Mouse (Mus musculus): Measurements from ENCODE around the gene Fstl4.
A peak's percentile ranks its signal among the peaks of the same experiment; 100 is the strongest.

Fstl4 gene

DNA sequence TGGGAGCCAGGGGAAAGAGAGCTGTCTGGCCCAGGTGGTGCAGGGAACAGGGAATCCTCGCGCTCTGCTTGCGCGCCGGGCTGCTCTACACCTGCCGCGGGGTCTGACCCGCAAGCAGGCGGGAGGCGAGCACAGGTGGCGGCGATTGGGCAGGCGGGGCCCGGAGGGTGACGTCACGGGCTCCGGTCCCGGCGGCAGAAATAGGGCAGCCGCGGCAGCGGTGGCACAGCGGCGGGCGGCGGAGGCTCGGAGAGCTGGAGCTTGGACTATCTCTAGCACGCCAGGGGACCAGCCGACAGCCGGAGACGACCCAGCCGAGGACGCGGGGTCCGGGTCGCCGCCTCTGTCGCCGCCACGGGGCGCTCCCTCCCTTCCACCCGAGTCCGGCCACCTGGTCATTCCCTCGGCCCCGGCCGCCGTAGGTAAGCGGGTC is at the start of gene Fstl4:
Gene Fstl4 (plus strand): TSS at position 174 of the 433 bp plus-strand sequence.
- DNase-seq (ENCODE audit: low spot score), result peak; percentile 43

DNA sequence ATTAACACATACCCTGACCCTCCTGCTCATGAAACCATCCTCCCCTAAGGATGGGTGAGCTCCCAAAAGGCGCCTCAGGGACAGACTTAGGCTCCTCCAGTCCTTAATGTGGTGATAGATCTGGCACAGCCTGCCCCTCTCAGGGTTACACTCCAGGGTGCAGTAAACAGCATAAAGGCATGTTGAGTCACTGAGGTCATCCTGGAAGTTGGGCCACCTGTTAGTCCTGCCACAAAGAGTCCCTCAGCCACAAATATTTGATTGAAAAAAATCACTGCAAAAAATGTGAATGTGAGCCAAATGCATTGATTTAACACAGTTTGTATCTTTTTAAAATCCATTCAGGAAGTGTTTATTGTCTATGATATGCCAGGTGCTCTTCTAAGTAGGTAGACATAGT is 45.9 kb upstream of the Fstl4 start:
- DNase-seq (ENCODE audit: low spot score), result no peak

DNA sequence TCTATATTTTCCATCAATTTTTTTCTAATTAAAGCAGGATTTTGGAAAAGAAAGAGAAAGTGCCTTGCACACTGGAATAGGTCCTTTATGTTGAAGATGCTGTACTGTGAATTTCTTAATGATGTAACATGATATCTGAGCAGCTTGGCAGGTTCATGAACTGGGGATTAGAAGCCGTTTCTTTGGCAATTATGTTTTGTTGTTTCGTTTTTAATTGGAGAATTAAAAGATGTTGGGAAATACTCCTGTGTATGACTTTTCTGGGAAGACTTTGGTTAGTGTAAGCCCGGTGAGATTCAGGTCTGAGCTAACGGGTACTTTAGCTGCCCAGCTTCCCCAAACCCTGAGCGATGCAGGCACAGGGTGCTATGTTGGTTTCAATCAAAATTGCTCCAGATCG is 43.3 kb upstream of the Fstl4 start:
- DNase-seq (ENCODE audit: low spot score), result no peak

DNA sequence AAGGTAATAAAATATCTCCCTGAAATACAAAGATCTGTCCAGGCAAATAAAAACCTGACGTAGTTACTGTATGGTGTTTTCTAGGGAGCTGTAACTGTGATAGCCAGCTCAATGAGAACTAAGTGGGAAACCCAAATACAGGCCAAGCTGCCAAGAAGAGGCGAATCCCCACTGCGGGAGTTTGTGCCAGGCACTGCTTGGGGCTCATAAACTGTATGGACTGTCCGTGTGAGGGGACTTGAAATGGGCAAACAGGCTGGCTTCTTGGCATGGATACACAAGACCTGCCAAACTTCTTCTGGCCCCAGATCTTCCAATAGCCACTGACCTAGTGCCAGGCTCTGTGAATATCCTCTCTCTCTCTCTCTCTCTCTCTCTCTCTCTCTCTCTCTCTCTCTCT is 41.7 kb upstream of the Fstl4 start:
- no peak for DNase-seq (ENCODE audit: low spot score)

DNA sequence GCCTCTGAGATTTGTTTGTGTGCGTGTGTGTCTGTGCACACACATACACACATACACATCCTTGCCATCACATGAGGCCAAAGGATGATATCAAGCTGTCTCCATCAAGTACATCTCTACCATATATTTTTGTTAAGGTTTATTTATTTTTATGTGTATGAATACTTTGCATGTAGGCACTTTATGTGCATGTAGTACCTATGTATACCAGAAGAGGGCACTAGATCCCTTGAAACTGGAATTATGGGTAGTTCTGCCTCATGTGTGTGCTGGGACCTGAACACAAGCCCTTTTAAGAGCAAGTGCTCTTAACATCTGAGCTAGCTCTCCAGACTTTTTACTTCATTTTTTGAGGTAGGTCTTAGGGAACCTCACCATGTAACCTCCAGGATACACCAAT is 38.4 kb upstream of the Fstl4 start:
- DNase-seq (ENCODE audit: low spot score), result no peak

DNA sequence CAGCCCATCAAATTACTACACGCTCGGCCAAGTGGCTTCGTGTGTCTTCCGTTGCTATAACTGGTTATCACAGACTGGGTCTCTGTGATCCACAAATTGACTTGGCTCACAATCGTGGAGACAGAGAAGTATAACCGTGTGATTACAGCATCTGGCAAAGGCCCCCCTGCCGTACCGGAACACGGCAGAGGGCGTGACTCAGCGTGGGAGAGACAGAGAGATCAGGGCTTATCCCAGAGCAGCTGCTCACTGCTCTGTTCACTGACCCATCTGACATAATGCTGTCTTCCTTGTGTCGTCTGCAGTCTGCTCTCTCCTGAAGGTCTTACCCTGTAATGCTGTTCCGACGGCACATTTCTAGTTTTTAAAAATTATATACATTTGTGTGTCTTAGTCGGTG is 36.0 kb upstream of the Fstl4 start:
- DNase-seq (ENCODE audit: low spot score), result no peak

DNA sequence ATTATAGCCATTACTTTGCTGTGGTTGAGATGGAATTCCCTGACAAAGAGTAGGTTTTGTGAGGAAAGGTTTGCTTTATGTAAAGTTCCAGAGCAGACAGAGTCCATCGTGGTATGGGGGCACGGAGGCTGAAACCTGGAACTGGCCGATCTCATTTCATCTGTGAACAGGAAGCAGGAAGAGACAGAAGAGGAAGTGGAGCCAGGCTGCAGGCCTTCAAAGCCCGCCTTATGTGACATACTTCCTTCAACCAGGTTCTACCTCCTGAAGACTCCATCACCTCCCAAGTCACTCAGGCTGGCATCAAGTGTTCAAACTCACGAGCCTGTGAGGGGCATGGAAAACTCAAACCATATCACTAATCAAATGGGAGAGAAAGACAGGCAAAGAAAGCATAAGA is 34.5 kb upstream of the Fstl4 start:
- DNase-seq (ENCODE audit: low spot score), result no peak

DNA sequence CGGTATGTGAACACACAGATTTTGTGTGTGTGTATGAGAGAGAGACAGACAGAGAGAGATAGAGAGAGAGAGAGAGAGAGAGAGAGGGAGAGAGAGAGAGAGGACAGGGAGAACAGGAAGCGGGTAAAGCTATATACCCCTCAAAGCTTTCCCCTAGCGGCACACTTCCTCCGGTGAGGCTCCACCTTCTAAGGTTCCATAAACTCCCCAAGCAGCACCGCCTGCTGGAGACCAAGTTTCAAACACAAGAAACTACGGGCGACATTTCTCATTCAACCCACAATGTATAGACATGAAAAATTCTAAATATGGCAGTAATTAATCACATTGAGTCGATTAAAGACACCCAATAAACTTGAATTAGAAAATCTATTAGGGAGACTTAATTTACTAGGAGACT is 32.5 kb upstream of the Fstl4 start:
- DNase-seq (ENCODE audit: low spot score), result no peak

DNA sequence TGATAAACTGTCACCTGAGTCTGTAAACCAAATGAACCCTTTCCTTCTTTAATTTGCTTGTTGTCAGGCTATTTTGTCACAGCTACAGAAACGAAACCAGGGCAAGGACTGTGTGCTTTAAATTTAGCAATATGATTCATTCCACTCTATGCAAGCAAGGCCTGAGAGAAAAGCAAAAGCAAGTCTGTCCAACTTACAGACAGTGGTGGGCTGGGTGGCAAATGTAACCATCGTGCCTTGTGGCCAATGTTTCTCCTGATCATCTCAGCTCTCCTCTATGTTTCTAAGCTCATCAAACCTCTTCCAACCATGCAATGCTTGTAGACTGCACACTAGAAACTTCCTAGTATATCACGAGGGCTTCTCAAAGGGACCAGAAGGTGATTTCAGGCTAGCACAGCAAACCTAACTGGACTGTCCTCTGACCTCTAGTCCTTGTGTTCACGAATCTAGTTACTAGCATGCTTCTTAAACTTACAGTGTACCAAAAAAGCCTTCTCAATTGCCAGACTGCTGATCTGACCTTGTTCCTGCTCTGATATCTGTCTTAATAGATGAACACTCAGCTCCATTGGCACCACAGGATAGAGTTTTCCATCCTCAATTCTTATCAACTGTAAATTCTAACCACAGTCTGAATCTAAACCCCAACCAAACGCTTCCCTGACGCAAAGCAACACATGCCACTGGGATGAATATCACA is 29.8 kb upstream of the Fstl4 start:
- DNase-seq (ENCODE audit: low spot score), result no peak

DNA sequence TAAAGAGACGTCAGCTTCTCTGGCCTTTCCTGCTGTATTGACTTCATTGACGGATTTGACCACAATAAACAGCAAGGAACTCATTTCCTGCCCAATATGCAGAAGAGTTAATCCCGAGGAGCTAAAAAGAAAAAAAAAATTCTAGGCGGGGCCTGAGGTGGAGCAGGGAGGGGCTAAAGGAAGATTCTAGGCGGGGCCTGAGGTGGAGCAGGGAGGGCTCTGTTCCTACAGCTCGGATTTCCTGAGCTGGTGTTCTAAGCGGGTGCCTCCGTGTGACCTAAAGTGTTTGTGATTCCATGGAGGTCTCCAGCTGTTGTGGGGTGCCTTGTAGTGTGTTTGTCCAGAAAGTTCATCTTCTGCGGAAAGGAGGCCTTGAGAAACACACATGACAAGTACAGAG is 25.2 kb upstream of the Fstl4 start:
- no peak for DNase-seq (ENCODE audit: low spot score)

DNA sequence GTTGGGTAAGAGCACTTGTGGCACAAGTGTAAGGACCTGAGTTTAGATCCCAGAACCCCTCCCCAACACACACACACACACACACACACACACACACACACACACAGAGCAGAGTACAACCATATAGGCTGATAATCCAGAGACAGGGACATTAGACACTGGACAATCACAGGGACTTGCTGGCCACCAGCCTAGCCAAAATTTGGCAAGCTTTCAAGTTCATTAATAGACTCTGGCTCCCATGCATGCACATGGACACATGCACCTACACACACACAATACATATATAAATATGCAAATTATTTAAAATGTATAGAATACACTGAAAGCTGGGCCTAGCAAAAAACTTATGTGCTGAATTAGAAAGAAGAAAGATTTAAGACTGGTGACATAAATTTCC is 24.0 kb upstream of the Fstl4 start:
- DNase-seq (ENCODE audit: low spot score), result no peak

DNA sequence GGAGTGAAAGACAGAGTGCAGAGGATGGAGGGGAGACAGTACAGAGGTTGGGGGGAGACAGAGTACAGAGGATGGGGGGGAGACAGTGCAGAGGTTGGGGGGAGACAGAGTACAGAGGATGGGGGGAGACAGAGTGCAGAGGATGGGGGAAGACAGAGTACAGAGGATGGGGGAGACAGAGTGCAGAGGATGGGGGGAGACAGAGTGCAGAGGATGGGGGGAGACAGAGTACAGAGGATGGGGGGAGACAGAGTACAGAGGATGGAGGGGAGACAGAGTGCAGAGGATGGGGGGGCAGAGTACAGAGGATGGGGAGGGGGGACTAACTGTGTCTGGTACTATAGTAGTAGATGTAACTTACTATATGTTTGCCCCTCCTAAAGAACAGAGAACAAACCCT is 20.5 kb upstream of the Fstl4 start:
- no peak for DNase-seq (ENCODE audit: low spot score)

DNA sequence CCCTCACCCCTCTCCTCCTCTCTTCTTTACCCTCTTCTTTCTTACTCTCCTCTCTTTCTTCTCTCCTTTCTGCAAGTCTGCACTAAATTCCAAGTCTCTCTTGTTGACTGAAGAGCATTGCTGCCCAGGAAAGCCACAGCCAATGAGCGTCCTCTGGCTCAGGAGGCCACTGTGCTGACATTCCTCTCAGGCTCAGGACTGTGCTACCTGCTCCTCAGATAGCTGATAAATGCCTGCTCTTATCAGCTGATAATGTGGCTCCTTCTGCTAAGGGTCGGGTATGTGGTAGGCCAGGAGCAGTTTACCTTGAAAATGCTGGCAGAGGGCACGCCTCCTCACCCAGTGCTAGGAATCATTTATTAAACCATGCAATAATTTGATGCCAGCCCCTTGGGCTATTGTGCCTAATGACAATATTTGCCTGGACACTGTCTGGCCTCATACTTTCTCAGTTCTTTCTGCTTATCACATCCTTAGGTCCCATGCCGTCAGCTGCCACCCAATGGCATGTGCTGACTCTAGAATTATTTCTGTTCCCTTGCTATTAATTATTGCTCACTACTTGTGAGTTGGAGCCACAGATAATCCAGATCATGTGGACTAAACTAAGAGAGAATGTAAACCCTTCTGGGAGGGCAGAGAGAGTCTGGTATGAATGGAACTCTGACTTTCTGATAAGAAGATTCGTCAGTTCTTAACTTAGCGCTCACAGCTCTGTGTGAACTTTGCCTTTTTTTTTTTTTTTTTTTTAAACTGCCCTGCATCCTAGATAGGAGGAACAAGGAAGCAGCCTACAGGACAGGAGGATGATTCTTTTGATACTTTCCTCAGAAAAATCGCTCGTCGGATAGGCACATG is 19.6 kb upstream of the Fstl4 start:
- peak; percentile 5 for DNase-seq (ENCODE audit: low spot score)

DNA sequence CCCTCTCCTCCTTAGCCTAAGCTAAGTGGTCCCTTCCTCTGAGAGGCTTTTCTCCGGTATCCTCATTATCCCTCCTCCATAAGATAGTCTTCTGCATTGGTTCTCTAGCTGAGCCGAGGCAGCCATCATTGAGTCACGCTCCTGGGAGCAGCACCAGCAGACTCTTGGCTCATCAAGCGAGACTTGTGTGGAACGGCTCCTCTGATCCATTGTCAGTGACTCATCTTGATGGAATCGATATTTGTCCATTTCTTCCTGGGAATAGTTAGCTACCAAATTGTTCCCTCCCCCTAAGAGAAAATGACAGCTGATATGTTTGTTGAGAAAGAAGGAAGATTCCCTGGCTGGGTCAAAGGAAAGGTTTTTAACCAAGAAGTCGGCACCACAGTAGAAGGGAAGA is 17.2 kb upstream of the Fstl4 start:
- no peak for DNase-seq (ENCODE audit: low spot score)

DNA sequence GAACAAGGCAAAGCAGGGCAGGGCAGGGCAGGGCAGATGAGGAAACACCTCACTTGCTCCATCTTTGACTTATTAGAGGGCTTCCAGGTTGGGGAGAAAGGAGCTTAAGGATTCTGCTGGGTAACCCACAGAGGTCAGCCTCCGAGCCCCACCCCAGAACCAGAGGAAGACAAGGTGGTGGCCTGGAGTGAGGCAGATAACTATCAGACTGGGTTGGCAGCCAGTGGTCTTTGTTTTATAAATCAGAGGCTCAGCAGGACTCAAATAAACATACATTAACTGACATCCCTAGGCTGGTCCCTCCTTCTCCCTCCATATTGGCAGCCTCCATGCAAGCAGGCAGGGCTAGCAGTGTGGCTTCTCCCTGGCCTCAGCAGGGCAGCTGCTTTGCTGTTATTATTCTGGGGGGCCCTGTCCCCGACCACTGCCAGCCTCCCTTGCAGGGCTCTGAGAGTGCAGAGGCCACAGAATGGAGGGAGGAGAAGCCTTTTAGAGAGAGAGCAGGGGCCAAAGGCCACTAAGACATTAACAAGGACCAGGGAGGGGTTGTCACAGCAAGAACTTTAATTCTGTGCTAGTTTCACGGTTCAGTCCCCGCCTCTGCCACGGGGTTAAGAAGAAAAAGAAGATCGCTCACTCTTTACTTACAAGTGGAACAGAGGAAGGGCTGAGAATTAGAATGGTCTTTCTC is 16.5 kb upstream of the Fstl4 start:
- DNase-seq (ENCODE audit: low spot score), result no peak

DNA sequence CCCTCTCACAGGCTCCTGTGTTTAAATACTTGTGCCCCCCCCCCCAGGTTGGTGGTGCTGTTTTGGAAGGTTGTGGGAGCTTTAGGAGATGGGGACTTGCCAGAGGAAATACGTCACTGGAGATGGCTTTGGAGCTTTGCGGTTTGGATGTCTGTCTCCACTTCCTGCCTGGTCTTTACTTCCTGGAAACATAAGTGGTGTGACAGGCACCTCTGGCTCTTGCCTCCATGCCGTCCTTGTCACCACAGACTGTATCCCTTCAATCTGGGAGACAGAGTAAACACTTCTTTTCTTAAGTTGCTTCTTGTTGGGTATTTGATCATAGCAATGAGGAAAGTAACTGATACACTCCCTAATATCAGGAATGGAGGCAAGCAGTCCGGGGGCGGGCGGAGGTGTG is 14.4 kb upstream of the Fstl4 start:
- no peak for DNase-seq (ENCODE audit: low spot score)

DNA sequence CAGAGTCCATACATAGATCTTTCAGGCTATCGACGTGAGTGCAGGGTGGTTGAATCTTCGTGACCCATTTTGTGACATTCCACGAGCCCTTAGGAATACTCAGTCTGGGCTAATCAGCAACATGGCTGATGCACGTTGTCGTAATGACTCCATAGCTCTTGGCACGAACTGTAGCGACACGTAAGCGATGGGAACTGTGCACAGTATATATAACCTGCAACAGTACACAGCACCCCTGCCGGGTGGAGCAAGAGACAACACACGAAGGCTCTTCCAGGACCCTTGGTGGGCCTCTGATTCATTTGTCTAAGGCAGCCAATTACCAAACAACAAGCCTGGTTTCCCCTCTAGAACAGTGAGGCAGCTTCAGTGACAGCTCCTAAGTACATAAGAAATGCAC is 11.9 kb upstream of the Fstl4 start:
- no peak for DNase-seq (ENCODE audit: low spot score)

DNA sequence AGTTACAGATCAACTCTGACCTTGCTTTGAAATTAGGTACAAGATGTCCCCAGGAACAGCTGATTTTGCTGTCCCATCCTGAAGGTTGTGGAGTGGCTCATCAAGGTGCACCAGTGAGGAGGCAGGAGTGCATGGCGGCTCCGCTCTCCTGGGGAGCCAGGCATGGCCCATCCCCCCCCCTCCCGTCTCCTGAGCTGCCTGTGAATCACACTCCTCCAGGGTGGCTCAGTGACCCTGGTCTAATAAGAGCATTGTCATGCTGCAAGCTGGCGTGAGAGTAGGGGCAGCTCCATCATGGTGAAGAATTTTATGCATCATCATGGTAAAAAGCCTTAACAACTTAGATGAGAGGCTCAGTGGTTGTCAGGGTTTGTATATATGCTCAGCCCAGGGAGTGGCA is 11.2 kb upstream of the Fstl4 start:
- DNase-seq (ENCODE audit: low spot score), result no peak

DNA sequence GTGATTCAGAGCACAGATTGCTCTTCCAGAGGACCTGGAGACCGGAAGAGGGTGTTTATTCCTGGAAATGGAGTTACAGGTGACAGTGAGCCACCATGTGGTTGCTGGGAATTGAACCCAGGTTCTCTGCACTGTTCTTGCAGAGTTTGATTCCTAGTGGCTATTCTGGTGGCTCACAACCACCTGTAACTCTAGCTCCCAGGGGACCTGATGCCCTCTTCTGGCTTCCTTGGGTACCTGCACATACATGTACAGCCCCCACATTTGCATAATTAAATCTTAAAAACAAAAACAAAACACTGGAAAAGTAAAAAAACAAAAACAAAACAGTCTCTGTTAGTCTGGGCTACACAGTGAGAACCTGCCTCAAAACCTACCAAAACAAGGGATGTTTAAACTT is 2.6 kb upstream of the Fstl4 start:
- DNase-seq (ENCODE audit: low spot score), result no peak

DNA sequence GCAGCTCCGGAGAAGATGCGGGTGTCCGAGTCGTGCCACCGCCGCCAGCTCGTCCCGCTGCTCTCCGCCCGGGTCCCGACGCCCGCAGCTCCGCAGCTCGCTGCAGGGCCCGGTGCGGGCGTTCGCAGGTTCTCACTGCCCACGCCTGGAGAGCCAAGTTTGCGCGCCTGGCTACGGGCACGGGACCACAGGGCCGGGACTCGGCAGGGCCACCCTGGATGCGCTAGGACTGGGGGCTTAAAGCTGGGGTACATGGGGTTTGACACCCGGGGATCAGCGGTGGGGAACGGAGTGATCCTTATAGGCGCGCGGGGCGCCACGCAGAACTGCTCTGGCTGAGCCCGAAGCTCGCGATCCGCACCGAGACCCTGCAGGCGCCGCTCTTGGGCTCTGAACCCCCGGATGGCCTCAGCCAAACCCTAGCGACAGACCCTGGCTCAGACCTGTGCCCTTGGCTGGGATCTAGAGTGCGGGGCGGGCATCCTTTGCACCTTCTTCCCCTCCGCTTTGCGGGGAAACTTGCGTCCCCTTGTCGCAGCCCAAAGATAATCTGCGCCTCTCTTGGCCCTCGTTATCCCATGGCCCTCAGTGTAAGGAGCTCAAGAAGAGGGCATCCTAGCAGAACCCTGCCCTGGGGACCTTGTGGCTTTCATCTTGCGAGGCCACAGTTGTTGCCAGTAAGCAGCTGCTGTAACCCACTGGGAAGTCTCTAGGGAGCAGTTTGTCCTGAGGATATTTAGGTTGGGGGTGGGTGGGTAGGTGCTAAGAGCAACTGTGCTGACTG is 652 bp downstream of the Fstl4 start:
- DNase-seq (ENCODE audit: low spot score), result no peak

DNA sequence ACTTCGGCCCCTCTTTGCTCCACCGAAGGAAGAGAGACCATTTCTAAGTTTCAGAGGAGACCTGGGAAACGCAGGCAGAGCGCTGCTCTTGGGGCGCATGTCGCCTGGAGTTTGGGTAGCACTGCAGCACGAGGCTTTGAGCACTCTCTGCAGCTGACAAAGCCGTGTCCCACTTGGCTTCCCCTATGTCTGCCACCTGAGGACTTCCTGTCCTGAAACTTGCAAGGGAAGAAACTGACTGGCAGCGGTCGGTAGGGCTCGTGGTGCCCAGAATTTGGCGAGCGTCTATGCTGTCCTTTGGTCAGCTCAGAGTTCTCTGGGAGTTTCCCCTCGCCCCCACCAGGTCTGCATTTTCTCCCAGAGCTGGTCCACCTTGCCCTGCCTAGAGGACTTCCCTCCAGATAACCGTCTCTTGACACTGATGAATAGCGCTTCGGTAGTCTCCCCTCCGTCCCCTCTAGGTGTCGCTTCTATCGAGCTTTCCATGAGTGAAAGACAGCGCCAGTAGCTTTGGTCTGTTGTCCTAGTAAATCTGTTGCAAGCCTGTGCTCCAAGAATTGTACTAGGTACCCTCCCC is 1.3 kb downstream of the Fstl4 start:
- DNase-seq (ENCODE audit: low spot score), result peak; percentile 34

DNA sequence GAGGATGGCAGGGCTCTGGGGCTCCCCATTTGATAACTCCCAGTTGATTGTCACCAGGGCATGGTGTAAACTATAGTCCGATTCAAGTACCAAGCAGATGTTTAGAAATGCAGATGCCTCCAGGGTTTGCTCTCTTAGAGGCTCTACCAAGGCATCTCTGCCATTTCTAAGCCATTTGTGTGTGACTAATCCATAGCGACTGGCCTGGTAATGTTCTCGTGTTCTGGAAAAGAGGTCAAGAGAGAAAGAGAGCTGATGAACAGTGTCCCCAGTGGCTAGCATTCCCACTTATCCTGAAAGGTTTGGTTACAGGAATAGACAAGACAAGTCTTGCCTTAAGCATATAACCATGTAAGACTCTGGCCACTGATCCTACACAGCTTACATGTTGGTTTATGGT is 3.5 kb downstream of the Fstl4 start:
- no peak for DNase-seq (ENCODE audit: low spot score)
